Mouse (Mus musculus) CH12.LX (cell line): ENCODE results near the gene Ggact. TPM values are rescaled to one million over a fixed set of nuclear protein-coding genes. Genes with fewer than 3 reads are reported as not detected.

ENCODE experiments used
- DNase-seq: peaks from one replicate; pipeline ENCODE4 v3.0.0-alpha.2; 2013; ENCODE audit errors: extremely low read depth
- H3K27ac ChIP-seq: 2 replicates; pipeline ENCODE4 v1.5.1; 2012; ENCODE audit warnings: low read depth, mild to moderate bottlenecking, control low read depth, moderate library complexity; ENCODE audit not compliant: insufficient read depth
- H3K27me3 ChIP-seq: replicated peaks from 2 replicates; pipeline ENCODE3; 2012; ENCODE audit warnings: inconsistent platforms
- H3K36me3 ChIP-seq, 2 experiments: replicated peaks in 1 of 2; 2 replicates each; pipeline versions ENCODE3 to v1.6.1; 2012; ENCODE audit warnings: inconsistent platforms in 1 of 2, low read length in 1 of 2, mild to moderate bottlenecking in 1 of 2, mixed read lengths in 1 of 2, moderate library complexity in 1 of 2; ENCODE audit not compliant: control insufficient read depth in 1 of 2, insufficient read depth in 1 of 2
- H3K4me1 ChIP-seq, 2 experiments: 2 replicates each; pipeline ENCODE4 v1.6.1; 2012; ENCODE audit warnings: inconsistent platforms in 1 of 2, moderate library complexity in 1 of 2; ENCODE audit not compliant: insufficient read depth in 2 of 2, control insufficient read depth in 1 of 2
- H3K4me2 ChIP-seq: 2 replicates; pipeline ENCODE4 v1.6.1; 2012; ENCODE audit warnings: low read depth, mild to moderate bottlenecking, control low read depth; ENCODE audit not compliant: poor library complexity, insufficient read depth, severe bottlenecking
- H3K4me3 ChIP-seq, 3 experiments: fragments of 150-350 bp in 1 of 3; sonication (generic) in 1 of 3; replicated peaks in 1 of 3; 2 replicates each; pipeline versions ENCODE3 to v1.5.1; 2011 to 2012; ENCODE audit warnings: low read depth in 2 of 3, low read length in 2 of 3, mild to moderate bottlenecking in 2 of 3, moderate library complexity in 2 of 3, control low read depth in 1 of 3, improper control_type of control experiment in 1 of 3, inconsistent platforms in 1 of 3, mixed read lengths in 1 of 3; ENCODE audit not compliant: poor library complexity in 1 of 3
- H3K79me2 ChIP-seq: replicated peaks from 2 replicates; pipeline ENCODE4 v1.6.1; 2012; ENCODE audit warnings: mild to moderate bottlenecking, moderate library complexity; ENCODE audit not compliant: control insufficient read depth, poor library complexity, insufficient read depth, severe bottlenecking; ENCODE audit errors: extremely low read depth
- H3K9ac ChIP-seq: 2 replicates; pipeline ENCODE4 v1.6.1; 2012; ENCODE audit warnings: low read depth, mild to moderate bottlenecking, control low read depth, moderate library complexity; ENCODE audit not compliant: insufficient read depth
- H3K9me3 ChIP-seq: replicated peaks from 2 replicates; pipeline ENCODE3; 2012; ENCODE audit warnings: low read length, inconsistent platforms, mixed read lengths
- BHLHE40 ChIP-seq: IDR thresholded peaks from 2 replicates; pipeline ENCODE4 v1.6.1; 2011; ENCODE audit warnings: mild to moderate bottlenecking, low read depth, low read length, improper control_type of control experiment
- CHD1 ChIP-seq: IDR thresholded peaks from 2 replicates; pipeline ENCODE4 v1.6.1; 2012; ENCODE audit warnings: low read depth, low read length, improper control_type of control experiment, inconsistent platforms
- CTCF ChIP-seq, 2 experiments: IDR thresholded peaks in 1 of 2; conservative IDR thresholded peaks in 1 of 2; 2 replicates each; pipeline ENCODE4 v1.5.1; 2011 to 2012; ENCODE audit warnings: low read depth in 2 of 2, low read length in 2 of 2, improper control_type of control experiment in 1 of 2, inconsistent platforms in 1 of 2, mild to moderate bottlenecking in 1 of 2, moderate library complexity in 1 of 2
- E2F4 ChIP-seq: IDR thresholded peaks from 2 replicates; pipeline ENCODE4 v1.6.1; 2011; ENCODE audit warnings: low read depth, low read length, improper control_type of control experiment; ENCODE audit not compliant: insufficient replicate concordance
- ELF1 ChIP-seq: IDR thresholded peaks from 2 replicates; pipeline ENCODE4 v1.6.1; 2014; ENCODE audit warnings: low read depth, mild to moderate bottlenecking, inconsistent platforms, low read length, improper control_type of control experiment
- EP300 ChIP-seq: IDR thresholded peaks from 2 replicates; pipeline ENCODE4 v1.6.1; 2011; ENCODE audit warnings: low read length, improper control_type of control experiment
- JUN ChIP-seq: IDR thresholded peaks from 2 replicates; pipeline ENCODE4 v1.6.1; 2011; ENCODE audit warnings: low read depth, mild to moderate bottlenecking, low read length, improper control_type of control experiment, moderate library complexity; ENCODE audit not compliant: insufficient read depth
- JUND ChIP-seq: conservative IDR thresholded peaks from 2 replicates; pipeline ENCODE4 v1.6.1; 2011; ENCODE audit warnings: low read depth, low read length, improper control_type of control experiment
- KAT2A ChIP-seq: IDR thresholded peaks from 2 replicates; pipeline ENCODE4 v1.6.1; 2012; ENCODE audit warnings: low read length, improper control_type of control experiment, inconsistent platforms; ENCODE audit not compliant: insufficient replicate concordance
- MAX ChIP-seq: IDR thresholded peaks from 2 replicates; pipeline ENCODE4 v1.6.1; 2011; ENCODE audit warnings: low read length, improper control_type of control experiment
- MEF2A ChIP-seq: IDR thresholded peaks from 2 replicates; pipeline ENCODE4 v1.6.1; 2014; ENCODE audit warnings: low read depth, mild to moderate bottlenecking, inconsistent platforms, low read length, improper control_type of control experiment, borderline replicate concordance
- MXI1 ChIP-seq: IDR thresholded peaks from 2 replicates; pipeline ENCODE4 v1.6.1; 2011; ENCODE audit warnings: mild to moderate bottlenecking, low read depth, low read length, improper control_type of control experiment
- NELFE ChIP-seq: IDR thresholded peaks from 2 replicates; pipeline ENCODE4 v1.6.1; 2011; ENCODE audit warnings: low read depth, low read length, improper control_type of control experiment
- PAX5 ChIP-seq: IDR thresholded peaks from 2 replicates; pipeline ENCODE4 v1.6.1; 2012; ENCODE audit warnings: low read length, inconsistent platforms, mixed read lengths
- POLR2A ChIP-seq: IDR thresholded peaks from 2 replicates; pipeline ENCODE4 v1.6.1; 2011; ENCODE audit warnings: low read depth, mild to moderate bottlenecking, improper control_type of control experiment, low read length
- RCOR1 ChIP-seq: conservative IDR thresholded peaks from 2 replicates; pipeline ENCODE4 v1.6.1; 2012; ENCODE audit warnings: low read depth, mild to moderate bottlenecking, inconsistent platforms, low read length, improper control_type of control experiment
- TCF12 ChIP-seq: IDR thresholded peaks from 2 replicates; pipeline ENCODE4 v1.6.1; 2014; ENCODE audit warnings: low read depth, mild to moderate bottlenecking, inconsistent platforms, low read length, improper control_type of control experiment
- USF1 ChIP-seq: IDR thresholded peaks from 2 replicates; pipeline ENCODE4 v1.6.1; 2014; ENCODE audit warnings: low read depth, mild to moderate bottlenecking, inconsistent platforms, low read length, improper control_type of control experiment
- USF2 ChIP-seq: conservative IDR thresholded peaks from 2 replicates; pipeline ENCODE4 v1.6.1; 2011; ENCODE audit warnings: low read depth, low read length, improper control_type of control experiment
- ZMIZ1 ChIP-seq: IDR thresholded peaks from 2 replicates; pipeline ENCODE4 v1.6.1; 2012; ENCODE audit warnings: low read depth, mild to moderate bottlenecking, inconsistent platforms, low read length, improper control_type of control experiment
- ZNF384 ChIP-seq: IDR thresholded peaks from 2 replicates; pipeline ENCODE4 v1.6.1; 2012; ENCODE audit warnings: low read depth, low read length, improper control_type of control experiment, inconsistent platforms
- dilution Hi-C: fragments of 300-500 bp; cut with MboI; formaldehyde crosslinking; loops from 2 replicates; pipeline ENCODE4 v1.14.3; 2020; ENCODE audit warnings: low sequenced_read_pairs; ENCODE audit not compliant: extremely low pct_unique_long_range_greater_than_20kb, extremely low pct_ligation_motif_present
- in situ Hi-C: fragments of 300-500 bp; cut with MboI; formaldehyde crosslinking; loops from 3 replicates; pipeline ENCODE4 v1.14.3; 2019; ENCODE audit warnings: low sequenced_read_pairs, low pct_ligation_motif_present, low pct_unique_long_range_greater_than_20kb, mixed read lengths
- polyA plus RNA-seq: library from polyadenylated mRNA; unstranded; fragments of >175 nt; gene quantifications from 2 replicates; pipeline ENCODE4 v1.2.1, GENCODE M21; 2012; ENCODE audit warnings: low read depth; ENCODE audit not compliant: insufficient read length
- total RNA-seq, 2 experiments: library from RNA; depleted of rRNA; stranded (reverse); fragments of 300-350 nt in 1 of 2; fragments of >200 nt in 1 of 2; gene quantifications; 2 replicates each; pipeline ENCODE4 v1.2.3; 2012 to 2014

Gene Ggact
- total and polyA plus RNA-seq, 3 experiments, result 30.6 to 40.3 (median 31.7) TPM

- H3K27ac ChIP-seq, result no peak overlapping the region
- dilution Hi-C loops, result no loop called here
- H3K4me1 ChIP-seq, result peaks cover 0 to 14% of the 10 kb centered on the region in 2 experiments; a peak in 2 of 4 replicates
These were observed 45.8 kb downstream of the Ggact start for GRCm38 (mm10) chr14:122867531-122868285.

GRCm38 (mm10) chr14:122865462-122866129, 48.0 kb downstream of the Ggact start:
- Histone ChIP-seq H3K4me3 (no peak overlapping the region), H3K27ac (no peak overlapping the region), H3K27me3 (no peaks in the 10 kb centered on the region), H3K9ac (no peak overlapping the region), H3K4me1 (peaks cover 0 to 14% of the 10 kb centered on the region in 2 experiments; a peak in 2 of 4 replicates)
- in situ Hi-C loops, result no loop called here
- TF ChIP-seq JUN (no peak), USF2 (no peak), CTCF (conservative IDR thresholded peaks at IDR 0.05 in 1 of 2, IDR thresholded peaks at IDR 0.05 in 1 of 2; ENCODE audit: low read depth in 2 of 2, low read length in 2 of 2) (no peak), JUND (no peak), TCF12 (no peak), ZNF384 (no peak)
- TF ChIP-seq, all 38 proteins: peak for 0
- dilution Hi-C loops, result no loop called here
- DNase-seq, result no peak
- H3K36me3 ChIP-seq, result no peaks in the 10 kb centered on the region
- H3K79me2 ChIP-seq, result no peaks in the 10 kb centered on the region
- no peak overlapping the region for H3K4me2 ChIP-seq
- H3K9me3 ChIP-seq, result no peaks in the 10 kb centered on the region

More at GRCm38 (mm10) chr14:122867531-122868285, 45.8 kb downstream of the Ggact start:
- no peaks in the 10 kb centered on the region for H3K79me2 ChIP-seq
- no peak overlapping the region for H3K4me2 ChIP-seq
- no peaks in the 10 kb centered on the region for H3K27me3 ChIP-seq
- in situ Hi-C loops, result no loop called here
- TF ChIP-seq CTCF (conservative IDR thresholded peaks at IDR 0.05 in 1 of 2, IDR thresholded peaks at IDR 0.05 in 1 of 2; ENCODE audit: low read depth in 2 of 2, low read length in 2 of 2) (no peak), ZNF384 (0 out of 2 replicates have a peak, but pooled peaks have one; percentile 32)
- no peak for DNase-seq
- H3K9ac ChIP-seq, result no peak overlapping the region
- no peaks in the 10 kb centered on the region for H3K36me3 ChIP-seq
- H3K4me3 ChIP-seq, result no peak overlapping the region
- H3K9me3 ChIP-seq, result no peaks in the 10 kb centered on the region

GRCm38 (mm10) chr14:122862623-122863022, 50.9 kb downstream of the Ggact start:
- dilution Hi-C loops, result no loop called here
- DNase-seq, result no peak
- in situ Hi-C loops, result no loop called here
- Histone ChIP-seq H3K9ac (no peak overlapping the region), H3K27ac (no peak overlapping the region), H3K4me1 (no peaks in the 10 kb centered on the region), H3K4me3 (no peak overlapping the region), H3K9me3 (no peaks in the 10 kb centered on the region), H3K79me2 (no peaks in the 10 kb centered on the region), H3K4me2 (no peak overlapping the region), H3K36me3 (no peaks in the 10 kb centered on the region), H3K27me3 (no peaks in the 10 kb centered on the region)
- TF ChIP-seq POLR2A, result no peak
- TF ChIP-seq PAX5, result no peak
- no peak for TF ChIP-seq USF1
- no peak for TF ChIP-seq MXI1
- TF ChIP-seq BHLHE40, result no peak
- TF ChIP-seq USF2, result no peak
- TF ChIP-seq CHD1, result no peak
- TF ChIP-seq EP300, result no peak
- no peak for TF ChIP-seq ZMIZ1
- no peak for TF ChIP-seq MAX
- TF ChIP-seq MEF2A, result no peak
- TF ChIP-seq JUN, result no peak
- no peak for TF ChIP-seq ELF1
- no peak for TF ChIP-seq KAT2A
- TF ChIP-seq E2F4, result no peak
- TF ChIP-seq RCOR1, result no peak
- no peak for TF ChIP-seq JUND
- no peak for TF ChIP-seq NELFE
- no peak for TF ChIP-seq ZNF384
